Mouse (Mus musculus): Measurements from ENCODE around the gene Pck1. TPM values are rescaled to one million over a fixed set of nuclear protein-coding genes. Genes with fewer than 3 reads are reported as not detected.
A peak's percentile ranks its signal among the peaks of the same experiment; 100 is the strongest.

Pck1 gene
- polyA plus RNA-seq, 1 experiment from 2014 or later = 0.23 TPM

GRCm38 (mm10) chr2:173163380-173163779 is 10.5 kb downstream of the Pck1 start:
- Histone ChIP-seq H3K4me2 (replicated peaks; ENCODE audit: low read depth, low read length) (no peak overlapping the region), H3K27ac (ENCODE audit: low read length) (no peak overlapping the region), H3K9me3 (ENCODE audit: control insufficient read depth, low read depth, low read length) (no peaks in the 10 kb centered on the region), H3K9ac (replicated peaks; ENCODE audit: low read depth, low read length) (no peak overlapping the region), H3K4me1 (ENCODE audit: control insufficient read depth, insufficient read depth, low read length) (no peaks in the 10 kb centered on the region), H3K36me3 (ENCODE audit: control insufficient read depth, insufficient read depth, low read length) (no peaks in the 10 kb centered on the region), H3K4me3 (ENCODE audit: low read depth, low read length) (no peak overlapping the region), H3K27me3 (ENCODE audit: control insufficient read depth, insufficient read depth, low read length) (no peaks in the 10 kb centered on the region)
- WGBS = 77% methylated on average over 8 of the region's 8 CpGs
- no peak for ATAC-seq (ENCODE audit: insufficient number of reproducible peaks, insufficient read depth, low FRiP score, low read depth)

- no peak for ATAC-seq (ENCODE audit: insufficient number of reproducible peaks, insufficient read depth, low FRiP score, low read depth)
- H3K4me2 ChIP-seq (replicated peaks; ENCODE audit: low read depth, low read length) = no peak overlapping the region
- WGBS = 49% methylated on average over 2 of the region's 2 CpGs
- no peaks in the 10 kb centered on the region for H3K36me3 ChIP-seq (ENCODE audit: control insufficient read depth, insufficient read depth, low read length)
- no peaks in the 10 kb centered on the region for H3K27me3 ChIP-seq (ENCODE audit: control insufficient read depth, insufficient read depth, low read length)
- H3K4me3 ChIP-seq (ENCODE audit: low read depth, low read length) = no peak overlapping the region
- H3K9me3 ChIP-seq (ENCODE audit: control insufficient read depth, low read depth, low read length) = no peaks in the 10 kb centered on the region
- no peak overlapping the region for H3K27ac ChIP-seq (ENCODE audit: low read length)
- H3K9ac ChIP-seq (replicated peaks; ENCODE audit: low read depth, low read length) = no peak overlapping the region
- H3K4me1 ChIP-seq (ENCODE audit: control insufficient read depth, insufficient read depth, low read length) = no peaks in the 10 kb centered on the region
Observed at GRCm38 (mm10) chr2:173164358-173164757, 11.5 kb downstream of the Pck1 start.

- Histone ChIP-seq H3K9ac (replicated peaks; ENCODE audit: low read depth, low read length) (no peak overlapping the region), H3K36me3 (ENCODE audit: control insufficient read depth, insufficient read depth, low read length) (no peaks in the 10 kb centered on the region), H3K4me3 (ENCODE audit: low read depth, low read length) (no peak overlapping the region), H3K4me2 (replicated peaks; ENCODE audit: low read depth, low read length) (no peak overlapping the region), H3K27ac (ENCODE audit: low read length) (no peak overlapping the region), H3K4me1 (ENCODE audit: control insufficient read depth, insufficient read depth, low read length) (no peaks in the 10 kb centered on the region), H3K27me3 (ENCODE audit: control insufficient read depth, insufficient read depth, low read length) (no peaks in the 10 kb centered on the region), H3K9me3 (ENCODE audit: control insufficient read depth, low read depth, low read length) (no peaks in the 10 kb centered on the region)
- WGBS = 85% methylated on average over 10 of the region's 10 CpGs
- no peak; the same call in 1 of the 2 replicates for ATAC-seq (ENCODE audit: insufficient number of reproducible peaks, insufficient read depth, low FRiP score, low read depth)
Observed at GRCm38 (mm10) chr2:173164946-173165345, 12.1 kb downstream of the Pck1 start.

- Histone ChIP-seq H3K9ac (replicated peaks; ENCODE audit: low read depth, low read length) (no peak overlapping the region), H3K27ac (ENCODE audit: low read length) (no peak overlapping the region), H3K4me1 (ENCODE audit: control insufficient read depth, insufficient read depth, low read length) (no peaks in the 10 kb centered on the region), H3K36me3 (ENCODE audit: control insufficient read depth, insufficient read depth, low read length) (no peaks in the 10 kb centered on the region), H3K27me3 (ENCODE audit: control insufficient read depth, insufficient read depth, low read length) (no peaks in the 10 kb centered on the region), H3K4me3 (ENCODE audit: low read depth, low read length) (no peak overlapping the region), H3K9me3 (ENCODE audit: control insufficient read depth, low read depth, low read length) (no peaks in the 10 kb centered on the region), H3K4me2 (replicated peaks; ENCODE audit: low read depth, low read length) (no peak overlapping the region)
- no peak for ATAC-seq (ENCODE audit: insufficient number of reproducible peaks, insufficient read depth, low FRiP score, low read depth)
- WGBS = 83% methylated on average over 10 of the region's 10 CpGs
Observed at GRCm38 (mm10) chr2:173165357-173165756, 12.5 kb downstream of the Pck1 start.

GRCm38 (mm10) chr2:173168411-173168851 is 15.6 kb downstream of the Pck1 start:
- 40% methylated on average over 5 of the region's 5 CpGs for WGBS

GRCm38 (mm10) chr2:173170081-173170480 is 17.2 kb downstream of the Pck1 start:
- H3K9me3 ChIP-seq (ENCODE audit: control insufficient read depth, low read depth, low read length) = no peaks in the 10 kb centered on the region
- 54% methylated on average over 2 of the region's 2 CpGs for WGBS
- no peaks in the 10 kb centered on the region for H3K27me3 ChIP-seq (ENCODE audit: control insufficient read depth, insufficient read depth, low read length)
- no peak overlapping the region for H3K4me3 ChIP-seq (ENCODE audit: low read depth, low read length)
- no peaks in the 10 kb centered on the region for H3K36me3 ChIP-seq (ENCODE audit: control insufficient read depth, insufficient read depth, low read length)
- H3K27ac ChIP-seq (ENCODE audit: low read length) = no peak overlapping the region
- no peak overlapping the region for H3K9ac ChIP-seq (replicated peaks; ENCODE audit: low read depth, low read length)
- no peak for ATAC-seq (ENCODE audit: insufficient number of reproducible peaks, insufficient read depth, low FRiP score, low read depth)
- no peak overlapping the region for H3K4me2 ChIP-seq (replicated peaks; ENCODE audit: low read depth, low read length)
- peaks cover 24% of the 10 kb centered on the region for H3K4me1 ChIP-seq (ENCODE audit: control insufficient read depth, insufficient read depth, low read length)

More at GRCm38 (mm10) chr2:173168411-173168851, 15.6 kb downstream of the Pck1 start:
- Histone ChIP-seq H3K4me1 (ENCODE audit: control insufficient read depth, insufficient read depth, low read length) (peaks cover 24% of the 10 kb centered on the region), H3K36me3 (ENCODE audit: control insufficient read depth, insufficient read depth, low read length) (no peaks in the 10 kb centered on the region), H3K27me3 (ENCODE audit: control insufficient read depth, insufficient read depth, low read length) (no peaks in the 10 kb centered on the region), H3K9me3 (ENCODE audit: control insufficient read depth, low read depth, low read length) (no peaks in the 10 kb centered on the region), H3K27ac (ENCODE audit: low read length) (no peak overlapping the region), H3K4me3 (ENCODE audit: low read depth, low read length) (no peak overlapping the region), H3K9ac (replicated peaks; ENCODE audit: low read depth, low read length) (no peak overlapping the region), H3K4me2 (replicated peaks; ENCODE audit: low read depth, low read length) (no peak overlapping the region)
- no peak for ATAC-seq (ENCODE audit: insufficient number of reproducible peaks, insufficient read depth, low FRiP score, low read depth)

GRCm38 (mm10) chr2:173170715-173171114 is 17.9 kb downstream of the Pck1 start:
- Histone ChIP-seq H3K36me3 (ENCODE audit: control insufficient read depth, insufficient read depth, low read length) (no peaks in the 10 kb centered on the region), H3K9ac (replicated peaks; ENCODE audit: low read depth, low read length) (no peak overlapping the region), H3K4me3 (ENCODE audit: low read depth, low read length) (no peak overlapping the region), H3K27ac (ENCODE audit: low read length) (no peak overlapping the region), H3K4me1 (ENCODE audit: control insufficient read depth, insufficient read depth, low read length) (peaks cover 24% of the 10 kb centered on the region), H3K4me2 (replicated peaks; ENCODE audit: low read depth, low read length) (no peak overlapping the region), H3K27me3 (ENCODE audit: control insufficient read depth, insufficient read depth, low read length) (no peaks in the 10 kb centered on the region), H3K9me3 (ENCODE audit: control insufficient read depth, low read depth, low read length) (no peaks in the 10 kb centered on the region)
- WGBS = 58% methylated on average over 2 of the region's 2 CpGs
- ATAC-seq (ENCODE audit: insufficient number of reproducible peaks, insufficient read depth, low FRiP score, low read depth) = no peak

- under 1% methylated on average over 30 of the region's 30 CpGs for WGBS
- H3K27me3 ChIP-seq (ENCODE audit: control insufficient read depth, insufficient read depth, low read length) = no peaks in the 10 kb centered on the region
- ATAC-seq (ENCODE audit: insufficient number of reproducible peaks, insufficient read depth, low FRiP score, low read depth) = peak; percentile 43; the same call in 1 of the 2 replicates
- no peaks in the 10 kb centered on the region for H3K36me3 ChIP-seq (ENCODE audit: control insufficient read depth, insufficient read depth, low read length)
- 0 out of 2 replicates have a peak overlapping the region, but pooled peaks have one; percentile 5 for H3K4me3 ChIP-seq (ENCODE audit: low read depth, low read length)
- peak overlapping the region; percentile 49; the same call in 1 of the 2 replicates for H3K27ac ChIP-seq (ENCODE audit: low read length)
- H3K9me3 ChIP-seq (ENCODE audit: control insufficient read depth, low read depth, low read length) = no peaks in the 10 kb centered on the region
- peak overlapping the region; percentile 42 for H3K4me2 ChIP-seq (replicated peaks; ENCODE audit: low read depth, low read length)
- peaks cover 24% of the 10 kb centered on the region for H3K4me1 ChIP-seq (ENCODE audit: control insufficient read depth, insufficient read depth, low read length)
- H3K9ac ChIP-seq (replicated peaks; ENCODE audit: low read depth, low read length) = no peak overlapping the region
Observed at GRCm38 (mm10) chr2:173171470-173171869, 18.6 kb downstream of the Pck1 start.

- H3K27me3 ChIP-seq (ENCODE audit: control insufficient read depth, insufficient read depth, low read length) = no peaks in the 10 kb centered on the region
- no peak overlapping the region for H3K4me3 ChIP-seq (ENCODE audit: low read depth, low read length)
- peak overlapping the region; percentile 49; the same call in 1 of the 2 replicates for H3K27ac ChIP-seq (ENCODE audit: low read length)
- H3K9me3 ChIP-seq (ENCODE audit: control insufficient read depth, low read depth, low read length) = no peaks in the 10 kb centered on the region
- peaks cover 24% of the 10 kb centered on the region for H3K4me1 ChIP-seq (ENCODE audit: control insufficient read depth, insufficient read depth, low read length)
- no peaks in the 10 kb centered on the region for H3K36me3 ChIP-seq (ENCODE audit: control insufficient read depth, insufficient read depth, low read length)
- ATAC-seq (ENCODE audit: insufficient number of reproducible peaks, insufficient read depth, low FRiP score, low read depth) = no peak
- H3K4me2 ChIP-seq (replicated peaks; ENCODE audit: low read depth, low read length) = peak overlapping the region; percentile 42
- WGBS = 42% methylated on average over 5 of the region's 5 CpGs
- H3K9ac ChIP-seq (replicated peaks; ENCODE audit: low read depth, low read length) = no peak overlapping the region
Observed at GRCm38 (mm10) chr2:173171956-173172355, 19.1 kb downstream of the Pck1 start.
